Mouse (Mus musculus): ENCODE measurements around the gene Ppp3ca. TPM values are rescaled to one million over a fixed set of nuclear protein-coding genes. Genes with fewer than 3 reads are reported as not detected.

The Ppp3ca gene
- total and polyA plus RNA-seq, 2 experiments from 2014 or later: 34.6 to 39.2 TPM

DNA sequence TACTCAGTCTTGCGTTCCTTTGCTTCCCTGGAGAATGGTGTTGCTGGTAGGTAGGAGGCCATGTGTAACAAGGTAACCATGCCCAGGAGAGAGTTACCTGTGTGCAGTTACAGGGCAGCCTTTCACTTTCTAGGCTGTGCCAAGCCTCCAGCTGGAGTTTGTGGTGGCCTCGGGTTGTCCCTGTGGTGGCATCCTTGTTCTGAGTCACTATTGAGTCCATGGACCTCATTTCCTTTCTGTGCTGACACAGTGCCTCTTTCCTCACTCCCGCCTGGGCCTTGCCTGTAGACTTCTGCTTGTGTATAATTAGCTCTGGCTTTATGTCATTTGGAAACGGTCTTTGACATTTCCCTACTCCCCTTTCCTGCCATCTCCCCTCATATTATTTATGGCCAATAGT lies 226.4 kb downstream of the Ppp3ca start:
- Histone ChIP-seq H3K4me1 (ENCODE audit: control insufficient read depth, insufficient read depth) (no peaks in the 10 kb centered on the region), H3K27ac (ENCODE audit: low read depth) (no peak overlapping the region), H3K4me2 (ENCODE audit: low read depth, low read length) (no peak overlapping the region), H3K36me3 (replicated peaks; ENCODE audit: control insufficient read depth, insufficient read depth, low read length) (peaks cover 22% of the 10 kb centered on the region), H3K4me3 (ENCODE audit: low read depth, low read length) (no peak overlapping the region), H3K27me3 (ENCODE audit: control insufficient read depth, insufficient read depth, low read length) (no peaks in the 10 kb centered on the region), H3K9ac (replicated peaks; ENCODE audit: low read depth, low read length) (no peak overlapping the region), H3K9me3 (replicated peaks; ENCODE audit: control insufficient read depth, low read length) (no peaks in the 10 kb centered on the region)
- TF ChIP-seq EP300 (IDR thresholded peaks at IDR 0.05; ENCODE audit: low read depth) (no peak), CTCF (IDR thresholded peaks at IDR 0.05; ENCODE audit: low read depth) (no peak)
- DNase-seq (ENCODE audit: low spot score): no peak
- no peak for ATAC-seq (ENCODE audit: insufficient read depth, low read depth)
- 76% methylated on average over 4 of the region's 4 CpGs for WGBS

GRCm38 (mm10) chr3:136899744-136900143 lies 229.8 kb downstream of the Ppp3ca start:
- no peak for TF ChIP-seq CTCF (IDR thresholded peaks at IDR 0.05; ENCODE audit: low read depth)
- no peak for TF ChIP-seq EP300 (IDR thresholded peaks at IDR 0.05; ENCODE audit: low read depth)
- H3K27me3 ChIP-seq (ENCODE audit: control insufficient read depth, insufficient read depth, low read length): no peaks in the 10 kb centered on the region
- peaks cover 9% of the 10 kb centered on the region for H3K36me3 ChIP-seq (replicated peaks; ENCODE audit: control insufficient read depth, insufficient read depth, low read length)
- H3K4me3 ChIP-seq (ENCODE audit: low read depth, low read length): no peak overlapping the region
- H3K9me3 ChIP-seq (replicated peaks; ENCODE audit: control insufficient read depth, low read length): no peaks in the 10 kb centered on the region
- WGBS: 92% methylated on average over 2 of the region's 2 CpGs
- no peak overlapping the region for H3K4me2 ChIP-seq (ENCODE audit: low read depth, low read length)
- DNase-seq (ENCODE audit: low spot score) (no peak), ATAC-seq (ENCODE audit: insufficient read depth, low read depth) (no peak)
- no peak overlapping the region for H3K9ac ChIP-seq (replicated peaks; ENCODE audit: low read depth, low read length)
- no peak overlapping the region for H3K27ac ChIP-seq (ENCODE audit: low read depth)
- H3K4me1 ChIP-seq (ENCODE audit: control insufficient read depth, insufficient read depth): no peaks in the 10 kb centered on the region

GRCm38 (mm10) chr3:136900986-136901385 lies 231.1 kb downstream of the Ppp3ca start:
- Histone ChIP-seq H3K27ac (ENCODE audit: low read depth) (no peak overlapping the region), H3K9me3 (replicated peaks; ENCODE audit: control insufficient read depth, low read length) (no peaks in the 10 kb centered on the region), H3K36me3 (replicated peaks; ENCODE audit: control insufficient read depth, insufficient read depth, low read length) (peaks cover 3% of the 10 kb centered on the region; the same call in 1 of the 2 replicates), H3K4me3 (ENCODE audit: low read depth, low read length) (no peak overlapping the region), H3K4me2 (ENCODE audit: low read depth, low read length) (no peak overlapping the region), H3K4me1 (ENCODE audit: control insufficient read depth, insufficient read depth) (no peaks in the 10 kb centered on the region), H3K9ac (replicated peaks; ENCODE audit: low read depth, low read length) (no peak overlapping the region), H3K27me3 (ENCODE audit: control insufficient read depth, insufficient read depth, low read length) (no peaks in the 10 kb centered on the region)
- TF ChIP-seq EP300 (IDR thresholded peaks at IDR 0.05; ENCODE audit: low read depth): no peak
- ATAC-seq (ENCODE audit: insufficient read depth, low read depth) (no peak), DNase-seq (ENCODE audit: low spot score) (no peak)
- WGBS: 86% methylated on average over 6 of the region's 6 CpGs

DNA sequence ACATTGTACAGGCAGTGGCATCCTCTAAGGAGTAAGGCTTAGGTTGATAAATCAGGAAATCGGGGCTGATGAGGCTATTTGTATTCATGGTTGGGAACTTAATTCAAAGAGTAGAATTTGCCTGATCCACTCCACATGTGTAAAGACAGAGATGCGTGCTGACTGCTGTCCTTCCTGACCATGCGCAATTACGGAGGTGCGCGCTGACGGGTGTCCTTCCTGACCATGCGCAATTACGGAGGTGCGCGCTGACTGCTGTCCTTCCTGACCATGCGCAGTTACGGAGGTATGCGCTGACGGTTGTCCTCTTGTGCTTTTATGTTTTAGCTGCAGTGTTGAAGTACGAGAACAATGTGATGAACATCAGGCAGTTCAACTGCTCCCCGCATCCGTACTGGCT lies 232.9 kb downstream of the Ppp3ca start:
- TF ChIP-seq EP300 (IDR thresholded peaks at IDR 0.05; ENCODE audit: low read depth) (no peak), CTCF (IDR thresholded peaks at IDR 0.05; ENCODE audit: low read depth) (no peak)
- Histone ChIP-seq H3K4me2 (ENCODE audit: low read depth, low read length) (no peak overlapping the region), H3K4me3 (ENCODE audit: low read depth, low read length) (no peak overlapping the region), H3K9me3 (replicated peaks; ENCODE audit: control insufficient read depth, low read length) (no peaks in the 10 kb centered on the region), H3K9ac (replicated peaks; ENCODE audit: low read depth, low read length) (no peak overlapping the region), H3K36me3 (replicated peaks; ENCODE audit: control insufficient read depth, insufficient read depth, low read length) (peaks cover 7% of the 10 kb centered on the region; the same call in 1 of the 2 replicates), H3K27me3 (ENCODE audit: control insufficient read depth, insufficient read depth, low read length) (no peaks in the 10 kb centered on the region), H3K4me1 (ENCODE audit: control insufficient read depth, insufficient read depth) (no peaks in the 10 kb centered on the region), H3K27ac (ENCODE audit: low read depth) (no peak overlapping the region)
- 96% methylated on average over 18 of the region's 18 CpGs for WGBS
- ATAC-seq (ENCODE audit: insufficient read depth, low read depth) (no peak), DNase-seq (ENCODE audit: low spot score) (no peak)

GRCm38 (mm10) chr3:136905577-136905976 lies 235.7 kb downstream of the Ppp3ca start:
- Histone ChIP-seq H3K9me3 (replicated peaks; ENCODE audit: control insufficient read depth, low read length) (no peaks in the 10 kb centered on the region), H3K4me3 (ENCODE audit: low read depth, low read length) (no peak overlapping the region), H3K4me1 (ENCODE audit: control insufficient read depth, insufficient read depth) (no peaks in the 10 kb centered on the region), H3K9ac (replicated peaks; ENCODE audit: low read depth, low read length) (no peak overlapping the region), H3K36me3 (replicated peaks; ENCODE audit: control insufficient read depth, insufficient read depth, low read length) (0 out of 2 replicates have a peak, but pooled peaks cover 8% of the 10 kb centered on the region), H3K27me3 (ENCODE audit: control insufficient read depth, insufficient read depth, low read length) (no peaks in the 10 kb centered on the region), H3K4me2 (ENCODE audit: low read depth, low read length) (no peak overlapping the region), H3K27ac (ENCODE audit: low read depth) (no peak overlapping the region)
- DNase-seq (ENCODE audit: low spot score): no peak
- ATAC-seq (ENCODE audit: insufficient read depth, low read depth): no peak
- TF ChIP-seq CTCF (IDR thresholded peaks at IDR 0.05; ENCODE audit: low read depth) (peak; percentile 47), EP300 (IDR thresholded peaks at IDR 0.05; ENCODE audit: low read depth) (no peak)
- WGBS: 76% methylated on average over 1 of the region's 1 CpGs

DNA sequence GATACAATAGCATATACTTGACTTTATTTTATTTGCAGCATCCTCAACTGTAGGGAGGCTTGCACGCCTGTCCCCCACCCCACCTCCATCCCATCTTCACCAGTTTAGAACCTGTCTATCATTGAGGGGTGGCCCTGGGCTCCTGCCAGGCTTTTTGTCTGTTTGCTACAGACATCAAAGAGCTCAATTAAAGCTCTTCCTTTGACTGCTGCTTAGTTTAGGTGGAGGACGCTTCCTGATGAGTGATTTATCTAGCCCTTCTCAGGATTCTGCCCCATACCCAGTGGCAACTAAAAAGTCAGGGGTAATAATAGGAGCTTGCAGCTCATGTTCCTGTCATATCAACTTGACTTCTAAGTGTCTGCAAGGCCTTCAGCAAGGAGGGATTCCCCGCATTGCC lies 239.6 kb downstream of the Ppp3ca start:
- DNase-seq (ENCODE audit: low spot score) (no peak), ATAC-seq (ENCODE audit: insufficient read depth, low read depth) (no peak)

More for the DNA sequence above, 239.6 kb downstream of the Ppp3ca start:
- H3K27ac ChIP-seq (ENCODE audit: low read depth): no peak overlapping the region
- H3K4me3 ChIP-seq (ENCODE audit: low read depth, low read length): no peak overlapping the region
- H3K27me3 ChIP-seq (ENCODE audit: control insufficient read depth, insufficient read depth, low read length): no peaks in the 10 kb centered on the region
- WGBS: 59% methylated on average over 3 of the region's 3 CpGs
- no peak overlapping the region for H3K9ac ChIP-seq (replicated peaks; ENCODE audit: low read depth, low read length)
- H3K4me1 ChIP-seq (ENCODE audit: control insufficient read depth, insufficient read depth): no peaks in the 10 kb centered on the region
- TF ChIP-seq EP300 (IDR thresholded peaks at IDR 0.05; ENCODE audit: low read depth) (no peak), CTCF (IDR thresholded peaks at IDR 0.05; ENCODE audit: low read depth) (no peak)
- 0 out of 2 replicates have a peak, but pooled peaks cover 7% of the 10 kb centered on the region for H3K36me3 ChIP-seq (replicated peaks; ENCODE audit: control insufficient read depth, insufficient read depth, low read length)
- no peaks in the 10 kb centered on the region for H3K9me3 ChIP-seq (replicated peaks; ENCODE audit: control insufficient read depth, low read length)
- H3K4me2 ChIP-seq (ENCODE audit: low read depth, low read length): no peak overlapping the region

Measured in heart, postnatal 0 days (tissue).